Mouse (Mus musculus): Measurements from ENCODE around the gene Zfp598. TPM values are rescaled to one million over a fixed set of nuclear protein-coding genes. Genes with fewer than 3 reads are reported as not detected.

Gene Zfp598
- polyA plus RNA-seq, 2 experiments: 29.9 to 91.4 TPM

DNA sequence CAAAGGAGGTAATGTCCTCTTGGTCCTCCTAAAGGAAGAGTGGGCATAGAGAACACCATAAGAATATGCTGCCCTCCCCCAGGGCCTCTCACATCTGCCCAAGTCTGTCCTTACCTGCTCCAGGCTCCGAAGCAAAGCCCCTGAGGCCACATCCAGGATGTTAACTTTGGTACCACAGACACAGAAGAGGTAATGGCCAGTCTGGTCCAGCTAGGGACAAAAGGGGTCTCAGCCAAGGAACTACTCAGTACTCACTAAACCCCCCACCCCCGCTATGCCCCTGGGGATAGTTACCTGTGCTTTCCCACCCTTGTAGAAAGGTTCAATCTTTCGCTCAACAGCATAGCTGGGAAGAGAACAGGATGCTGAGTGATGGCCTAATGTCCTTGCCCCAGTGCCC, 36.3 kb downstream of the Zfp598 start:
- no peaks in the 10 kb centered on the region for H3K9me3 ChIP-seq (ENCODE audit: control insufficient read depth, low read length)
- H3K27ac ChIP-seq (replicated peaks; ENCODE audit: low read depth, low read length): no peak overlapping the region
- H3K4me1 ChIP-seq (ENCODE audit: control insufficient read depth, insufficient read depth, low read length): peaks cover 8% of the 10 kb centered on the region; the same call in 1 of the 2 replicates
- no peak overlapping the region for H3K4me3 ChIP-seq (replicated peaks; ENCODE audit: low read length)
- no peak overlapping the region for H3K4me2 ChIP-seq (replicated peaks; ENCODE audit: low read depth, low read length, severe bottlenecking)
- ATAC-seq (ENCODE audit: low FRiP score, low read depth) (no peak), DNase-seq (ENCODE audit: low spot score) (no peak)
- WGBS: 95% methylated on average over 3 of the region's 3 CpGs
- no peaks in the 10 kb centered on the region for H3K27me3 ChIP-seq (ENCODE audit: control insufficient read depth, insufficient read depth, low read length)
- no peak overlapping the region for H3K9ac ChIP-seq (ENCODE audit: low read depth, low read length, severe bottlenecking)
- H3K36me3 ChIP-seq (ENCODE audit: control insufficient read depth, insufficient read depth, low read length): peaks cover 45% of the 10 kb centered on the region
- TF ChIP-seq POLR2A (IDR thresholded peaks at IDR 0.05; ENCODE audit: borderline replicate concordance, extremely low read depth, insufficient read depth, insufficient read length): no peak

- H3K36me3 ChIP-seq (ENCODE audit: control insufficient read depth, insufficient read depth, low read length): peaks cover 31% of the 10 kb centered on the region
- TF ChIP-seq POLR2A (IDR thresholded peaks at IDR 0.05; ENCODE audit: borderline replicate concordance, extremely low read depth, insufficient read depth, insufficient read length): peak; percentile 71; the same call in 1 of the 2 replicates
- H3K27me3 ChIP-seq (ENCODE audit: control insufficient read depth, insufficient read depth, low read length): no peaks in the 10 kb centered on the region
- WGBS: 7% methylated on average over 32 of the region's 32 CpGs
- peak within 1 kb of the TSS; percentile 67 for H3K27ac ChIP-seq (replicated peaks; ENCODE audit: low read depth, low read length)
- H3K4me3 ChIP-seq (replicated peaks; ENCODE audit: low read length): peak within 1 kb of the TSS; percentile 78
- H3K4me1 ChIP-seq (ENCODE audit: control insufficient read depth, insufficient read depth, low read length): peaks cover 8% of the 10 kb centered on the region; the same call in 1 of the 2 replicates
- peak within 1 kb of the TSS; percentile 78 for H3K4me2 ChIP-seq (replicated peaks; ENCODE audit: low read depth, low read length, severe bottlenecking)
- H3K9me3 ChIP-seq (ENCODE audit: control insufficient read depth, low read length): no peaks in the 10 kb centered on the region
- DNase-seq (ENCODE audit: low spot score) (peak; percentile 95), ATAC-seq (ENCODE audit: low FRiP score, low read depth) (peak; percentile 92)
- peak within 1 kb of the TSS; percentile 65 for H3K9ac ChIP-seq (ENCODE audit: low read depth, low read length, severe bottlenecking)
These were observed 37.7 kb downstream of the Zfp598 start, which contains the start of gene Tbl3 for GRCm38 (mm10) chr17:24706982-24707800. Gene Tbl3 (minus strand): TSS chr17:24707660.

DNA sequence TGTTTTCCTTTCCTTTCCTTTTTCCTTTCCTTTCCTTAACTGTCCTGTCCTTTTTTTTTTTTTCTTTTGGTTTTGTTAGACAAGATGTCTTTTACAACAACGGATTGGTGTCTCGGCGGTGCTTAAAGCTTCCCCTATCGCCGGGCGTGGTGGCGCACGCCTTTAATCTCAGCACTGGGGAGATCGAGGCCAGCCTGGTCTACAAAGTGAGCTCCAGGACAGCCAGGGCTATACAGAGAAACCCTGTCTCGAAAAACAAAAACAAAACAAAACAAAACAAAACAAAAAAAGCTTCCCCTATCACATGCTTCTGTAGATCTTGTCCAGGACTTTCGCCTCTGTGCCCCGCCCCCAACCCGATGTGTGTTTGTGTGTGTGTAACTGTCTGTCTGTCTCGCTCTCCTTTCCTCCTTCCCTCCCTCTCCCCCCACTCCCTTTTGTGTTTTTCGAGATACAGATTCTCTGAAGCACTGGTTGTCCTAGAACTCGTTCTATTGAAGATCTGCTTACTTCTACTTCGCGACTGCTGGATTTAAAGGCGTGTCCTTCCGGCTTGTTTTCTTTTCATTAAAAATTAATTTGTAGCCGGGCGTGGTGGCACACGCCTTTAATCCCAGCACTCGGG, 38.4 kb downstream of the Zfp598 start:
- ATAC-seq (ENCODE audit: low FRiP score, low read depth): peak; percentile 35
- 3% methylated on average over 24 of the region's 24 CpGs for WGBS
- Histone ChIP-seq H3K36me3 (ENCODE audit: control insufficient read depth, insufficient read depth, low read length) (peaks cover 25% of the 10 kb centered on the region), H3K9me3 (ENCODE audit: control insufficient read depth, low read length) (no peaks in the 10 kb centered on the region), H3K4me3 (replicated peaks; ENCODE audit: low read length) (peak overlapping the region; percentile 78), H3K9ac (ENCODE audit: low read depth, low read length, severe bottlenecking) (peak overlapping the region; percentile 65), H3K27ac (replicated peaks; ENCODE audit: low read depth, low read length) (peak overlapping the region; percentile 67), H3K27me3 (ENCODE audit: control insufficient read depth, insufficient read depth, low read length) (no peaks in the 10 kb centered on the region), H3K4me2 (replicated peaks; ENCODE audit: low read depth, low read length, severe bottlenecking) (peak overlapping the region; percentile 78), H3K4me1 (ENCODE audit: control insufficient read depth, insufficient read depth, low read length) (peaks cover 8% of the 10 kb centered on the region; the same call in 1 of the 2 replicates)
- DNase-seq (ENCODE audit: low spot score): no peak
- TF ChIP-seq POLR2A (IDR thresholded peaks at IDR 0.05; ENCODE audit: borderline replicate concordance, extremely low read depth, insufficient read depth, insufficient read length): no peak

GRCm38 (mm10) chr17:24708646-24709045, 39.2 kb downstream of the Zfp598 start:
- Histone ChIP-seq H3K9me3 (ENCODE audit: control insufficient read depth, low read length) (no peaks in the 10 kb centered on the region), H3K27me3 (ENCODE audit: control insufficient read depth, insufficient read depth, low read length) (no peaks in the 10 kb centered on the region), H3K4me2 (replicated peaks; ENCODE audit: low read depth, low read length, severe bottlenecking) (no peak overlapping the region), H3K4me3 (replicated peaks; ENCODE audit: low read length) (no peak overlapping the region), H3K4me1 (ENCODE audit: control insufficient read depth, insufficient read depth, low read length) (peaks cover 8% of the 10 kb centered on the region; the same call in 1 of the 2 replicates), H3K27ac (replicated peaks; ENCODE audit: low read depth, low read length) (no peak overlapping the region), H3K9ac (ENCODE audit: low read depth, low read length, severe bottlenecking) (no peak overlapping the region), H3K36me3 (ENCODE audit: control insufficient read depth, insufficient read depth, low read length) (peaks cover 21% of the 10 kb centered on the region)
- ATAC-seq (ENCODE audit: low FRiP score, low read depth): no peak
- no peak for DNase-seq (ENCODE audit: low spot score)
- 28% methylated on average over 2 of the region's 2 CpGs for WGBS
- no peak for TF ChIP-seq POLR2A (IDR thresholded peaks at IDR 0.05; ENCODE audit: borderline replicate concordance, extremely low read depth, insufficient read depth, insufficient read length)

- peaks cover 21% of the 10 kb centered on the region for H3K36me3 ChIP-seq (ENCODE audit: control insufficient read depth, insufficient read depth, low read length)
- peaks cover 3% of the 10 kb centered on the region; the same call in 1 of the 2 replicates for H3K4me1 ChIP-seq (ENCODE audit: control insufficient read depth, insufficient read depth, low read length)
- no peaks in the 10 kb centered on the region for H3K9me3 ChIP-seq (ENCODE audit: control insufficient read depth, low read length)
- no peak overlapping the region for H3K4me2 ChIP-seq (replicated peaks; ENCODE audit: low read depth, low read length, severe bottlenecking)
- no peaks in the 10 kb centered on the region for H3K27me3 ChIP-seq (ENCODE audit: control insufficient read depth, insufficient read depth, low read length)
- WGBS: 67% methylated on average over 6 of the region's 6 CpGs
- ATAC-seq (ENCODE audit: low FRiP score, low read depth) (no peak), DNase-seq (ENCODE audit: low spot score) (no peak)
- no peak for TF ChIP-seq POLR2A (IDR thresholded peaks at IDR 0.05; ENCODE audit: borderline replicate concordance, extremely low read depth, insufficient read depth, insufficient read length)
- H3K27ac ChIP-seq (replicated peaks; ENCODE audit: low read depth, low read length): no peak overlapping the region
- no peak overlapping the region for H3K9ac ChIP-seq (ENCODE audit: low read depth, low read length, severe bottlenecking)
- H3K4me3 ChIP-seq (replicated peaks; ENCODE audit: low read length): no peak overlapping the region
These were observed 46.1 kb downstream of the Zfp598 start for GRCm38 (mm10) chr17:24715556-24715955.
